Mouse (Mus musculus) lung, embryonic 16.5 days (tissue): ENCODE data around the gene Pidd1. TPM values are rescaled to one million over a fixed set of nuclear protein-coding genes. Genes with fewer than 3 reads are reported as not detected.

Source experiments
- ATAC-seq: fragments of 200-750 bp; cut with Nextera tagmentation; 2 replicates; pipeline ENCODE4 v1.8.0; 2017; ENCODE audit warnings: low read depth, mild to moderate bottlenecking, moderate library complexity
- H3K27ac ChIP-seq: fragments of 300-500 bp; sonication (generic); 2 replicates; pipeline ENCODE4 v1.5.1; 2014; ENCODE audit warnings: mild to moderate bottlenecking, control low read depth, low read length
- H3K27me3 ChIP-seq: fragments of 300-500 bp; sonication (generic); 2 replicates; pipeline ENCODE4 v1.6.1; 2014; ENCODE audit warnings: low read depth, low read length, mixed read lengths; ENCODE audit not compliant: control insufficient read depth, insufficient read depth
- H3K36me3 ChIP-seq: fragments of 300-500 bp; sonication (generic); 2 replicates; pipeline ENCODE4 v1.6.1; 2014; ENCODE audit warnings: low read length; ENCODE audit not compliant: control insufficient read depth, insufficient read depth
- H3K4me1 ChIP-seq: fragments of 300-500 bp; sonication (generic); replicated peaks from 2 replicates; pipeline ENCODE4 v1.6.1; 2014; ENCODE audit warnings: low read length, mixed read lengths; ENCODE audit not compliant: control insufficient read depth, insufficient read depth
- H3K4me2 ChIP-seq: fragments of 300-500 bp; sonication (generic); 2 replicates; pipeline ENCODE4 v1.6.1; 2014; ENCODE audit warnings: low read depth, low read length, control low read depth
- H3K4me3 ChIP-seq: fragments of 300-500 bp; sonication (generic); 2 replicates; pipeline ENCODE4 v1.5.1; 2014; ENCODE audit warnings: mild to moderate bottlenecking, low read length, control low read depth
- H3K9ac ChIP-seq: fragments of 300-500 bp; sonication (generic); 2 replicates; pipeline ENCODE4 v1.6.1; 2014; ENCODE audit warnings: low read length, control low read depth
- H3K9me3 ChIP-seq: fragments of 300-500 bp; sonication (generic); 2 replicates; pipeline ENCODE4 v1.6.1; 2016; ENCODE audit warnings: low read length; ENCODE audit not compliant: control insufficient read depth
- WGBS: fragments of 180-500 bp; shearing (Covaris S2); extraction: QIAGEN DNeasy Blood & Tissue Kit; methylation state at CpG from one replicate; pipeline ENCODE4 v1.1.7; 2014; 5-methylcytosine and 5-hydroxymethylcytosine counted together
- polyA plus RNA-seq: library from polyadenylated mRNA; unstranded; fragments of >200 nt; fragmentation: Nextera tagmentation; extraction: Ambion mirVana; gene quantifications from 2 replicates; pipeline ENCODE4 v1.2.1, GENCODE M21; 2015

The Pidd1 gene
- polyA plus RNA-seq, 1 experiment from 2014 or later, result 14.4 TPM

GRCm38 (mm10) chr7:141394771-141395170, 49.1 kb downstream of the Pidd1 start:
- 25% methylated on average over 6 of the region's 6 CpGs for WGBS
- no peak overlapping the region for H3K27ac ChIP-seq
- no peak overlapping the region for H3K4me2 ChIP-seq
- H3K9me3 ChIP-seq, result no peaks in the 10 kb centered on the region
- peaks cover 11% of the 10 kb centered on the region for H3K36me3 ChIP-seq
- no peak overlapping the region for H3K9ac ChIP-seq
- no peak overlapping the region for H3K4me3 ChIP-seq
- H3K27me3 ChIP-seq, result no peaks in the 10 kb centered on the region; the same call in 1 of the 2 replicates
- H3K4me1 ChIP-seq, result peaks cover 12% of the 10 kb centered on the region
- ATAC-seq, result no peak

- H3K4me3 ChIP-seq, result no peak overlapping the region
These were observed 49.7 kb downstream of the Pidd1 start for GRCm38 (mm10) chr7:141394158-141394557.

GRCm38 (mm10) chr7:141392552-141393222, 51.1 kb downstream of the Pidd1 start:
- Histone ChIP-seq H3K4me1 (peaks cover 12% of the 10 kb centered on the region), H3K27ac (peak overlapping the region; percentile 46), H3K36me3 (peaks cover 4% of the 10 kb centered on the region), H3K4me3 (peak overlapping the region; percentile 87), H3K9me3 (no peaks in the 10 kb centered on the region), H3K9ac (peak overlapping the region; percentile 81), H3K4me2 (peak overlapping the region; percentile 99), H3K27me3 (no peaks in the 10 kb centered on the region; the same call in 1 of the 2 replicates)
- ATAC-seq, result no peak
- 26% methylated on average over 9 of the region's 9 CpGs for WGBS

More at GRCm38 (mm10) chr7:141394158-141394557, 49.7 kb downstream of the Pidd1 start:
- H3K27ac ChIP-seq, result no peak overlapping the region
- peaks cover 12% of the 10 kb centered on the region for H3K4me1 ChIP-seq
- H3K4me2 ChIP-seq, result no peak overlapping the region
- H3K9ac ChIP-seq, result no peak overlapping the region
- H3K9me3 ChIP-seq, result no peaks in the 10 kb centered on the region
- 80% methylated on average over 7 of the region's 7 CpGs for WGBS
- H3K36me3 ChIP-seq, result peaks cover 9% of the 10 kb centered on the region
- no peak for ATAC-seq
- no peaks in the 10 kb centered on the region; the same call in 1 of the 2 replicates for H3K27me3 ChIP-seq

- Histone ChIP-seq H3K4me1 (peaks cover 12% of the 10 kb centered on the region), H3K4me3 (peak within 1 kb of the TSS; percentile 87), H3K9me3 (no peaks in the 10 kb centered on the region), H3K36me3 (peaks cover 4% of the 10 kb centered on the region), H3K27ac (peak within 1 kb of the TSS; percentile 64), H3K27me3 (no peaks in the 10 kb centered on the region; the same call in 1 of the 2 replicates), H3K9ac (peak within 1 kb of the TSS; percentile 81), H3K4me2 (peak within 1 kb of the TSS; percentile 99)
- ATAC-seq, result peak; percentile 97
- WGBS, result under 1% methylated on average over 57 of the region's 57 CpGs
These were observed 51.9 kb downstream of the Pidd1 start, which contains the start of gene Taldo1 for GRCm38 (mm10) chr7:141391625-141392551. Gene Taldo1 (plus strand): TSS chr7:141392199.

GRCm38 (mm10) chr7:141390326-141391259, 53.2 kb downstream of the Pidd1 start:
- WGBS, result 52% methylated on average over 9 of the region's 9 CpGs
- no peaks in the 10 kb centered on the region for H3K36me3 ChIP-seq
- no peak overlapping the region for H3K9ac ChIP-seq
- no peaks in the 10 kb centered on the region; the same call in 1 of the 2 replicates for H3K27me3 ChIP-seq
- H3K4me2 ChIP-seq, result no peak overlapping the region
- peaks cover 12% of the 10 kb centered on the region for H3K4me1 ChIP-seq
- ATAC-seq, result no peak
- no peaks in the 10 kb centered on the region for H3K9me3 ChIP-seq
- H3K4me3 ChIP-seq, result no peak overlapping the region
- no peak overlapping the region for H3K27ac ChIP-seq

GRCm38 (mm10) chr7:141388487-141389109, 55.2 kb downstream of the Pidd1 start:
- Histone ChIP-seq H3K4me2 (no peak overlapping the region), H3K27ac (no peak overlapping the region), H3K36me3 (no peaks in the 10 kb centered on the region), H3K9me3 (no peaks in the 10 kb centered on the region), H3K4me1 (peaks cover 12% of the 10 kb centered on the region), H3K27me3 (no peaks in the 10 kb centered on the region; the same call in none of the 2 replicates), H3K4me3 (no peak overlapping the region), H3K9ac (no peak overlapping the region)
- WGBS, result 49% methylated on average over 3 of the region's 3 CpGs
- no peak for ATAC-seq

Other genes with a start within 250 kb of the Pidd1 start
- 8.6 and 8.9 TPM in 2 replicates for gene Lrrc56, start 249.9 kb downstream of the Pidd1 start, polyA plus RNA-seq
- 1.3 and 1.4 TPM in 2 replicates for gene Lmntd2, start 229.9 kb downstream of the Pidd1 start, polyA plus RNA-seq
- 69.4 and 86.6 TPM in 2 replicates for gene Rassf7, start 228.2 kb downstream of the Pidd1 start, polyA plus RNA-seq
- 72.3 and 77.2 TPM in 2 replicates for gene Phrf1, start 215.2 kb downstream of the Pidd1 start, polyA plus RNA-seq
- 3.4 and 4.8 TPM in 2 replicates for gene Irf7, start 177.5 kb downstream of the Pidd1 start, polyA plus RNA-seq
- 0.15 and 0.35 TPM in 2 replicates for gene Cdhr5, start 167.2 kb downstream of the Pidd1 start, polyA plus RNA-seq
- 2.0 and 2.6 TPM in 2 replicates for gene Sct, start 164.9 kb downstream of the Pidd1 start, polyA plus RNA-seq
- 0.11 and 0.43 TPM in 2 replicates for gene Drd4, start 152.0 kb downstream of the Pidd1 start, polyA plus RNA-seq
- 52.7 and 53.6 TPM in 2 replicates for gene Deaf1, start 116.3 kb downstream of the Pidd1 start, polyA plus RNA-seq
- gene Tmem80, start 116.3 kb downstream of the Pidd1 start, polyA plus RNA-seq, result 45.1 and 50.2 TPM in 2 replicates
- 37.4 and 42.6 TPM in 2 replicates for gene Eps8l2, start 105.1 kb downstream of the Pidd1 start, polyA plus RNA-seq
- gene Taldo1, start 51.8 kb downstream of the Pidd1 start, polyA plus RNA-seq, result 279 and 283 TPM in 2 replicates
- gene Gatd1, start 29.9 kb downstream of the Pidd1 start, polyA plus RNA-seq, result 54.0 and 57.0 TPM in 2 replicates
- gene Cend1, start 14.5 kb downstream of the Pidd1 start, polyA plus RNA-seq, result 0.79 TPM in 2 replicates
- 21.7 and 24.5 TPM in 2 replicates for gene Slc25a22, start 6.1 kb downstream of the Pidd1 start, polyA plus RNA-seq
- 1,124 and 1,266 TPM in 2 replicates for gene Rplp2, start 3.3 kb upstream of the Pidd1 start, polyA plus RNA-seq
- gene Pnpla2, start 11.2 kb upstream of the Pidd1 start, polyA plus RNA-seq, result 42.9 and 46.2 TPM in 2 replicates
- gene Cracr2b, start 17.1 kb upstream of the Pidd1 start, polyA plus RNA-seq, result 39.3 and 42.0 TPM in 2 replicates
- gene Cd151, start 23.4 kb upstream of the Pidd1 start, polyA plus RNA-seq, result 36.4 and 39.3 TPM in 2 replicates
- 59.9 and 61.3 TPM in 2 replicates for gene Polr2l, start 31.1 kb upstream of the Pidd1 start, polyA plus RNA-seq
- 88.3 and 91.2 TPM in 2 replicates for gene Tspan4, start 31.2 kb upstream of the Pidd1 start, polyA plus RNA-seq
- gene Chid1, start 95.8 kb upstream of the Pidd1 start, polyA plus RNA-seq, result 41.8 and 41.9 TPM in 2 replicates
- gene Ap2a2, start 118.1 kb upstream of the Pidd1 start, polyA plus RNA-seq, result 68.3 and 69.1 TPM in 2 replicates
- 0.13 and 0.21 TPM in 2 replicates for gene Muc6, start 211.3 kb upstream of the Pidd1 start, polyA plus RNA-seq
- 0.35 and 0.48 TPM in 2 replicates for gene Muc2, start 246.3 kb upstream of the Pidd1 start, polyA plus RNA-seq